Mouse (Mus musculus): ENCODE data around the gene Adamtsl3. TPM values are rescaled to one million over a fixed set of nuclear protein-coding genes. Genes with fewer than 3 reads are reported as not detected.

The Adamtsl3 gene
- total and polyA plus RNA-seq, 3 experiments = 2.0 to 9.2 (median 6.2) TPM

GRCm38 (mm10) chr7:82361127-82361526, 25.6 kb downstream of the Adamtsl3 start:
- Histone ChIP-seq H3K27me3 (ENCODE audit: control insufficient read depth, insufficient read depth, low read length) (no peaks in the 10 kb centered on the region), H3K4me3 (no peak overlapping the region), H3K79me2 (replicated peaks; ENCODE audit: control insufficient read depth, insufficient read depth, low read length) (no peaks in the 10 kb centered on the region), H3K27ac (no peak overlapping the region), H3K4me1 (ENCODE audit: control insufficient read depth, insufficient read depth, low read length) (no peaks in the 10 kb centered on the region; the same call in 1 of the 2 replicates), H3K36me3 (ENCODE audit: control insufficient read depth, insufficient read depth, low read length) (no peaks in the 10 kb centered on the region), H3K9ac (ENCODE audit: low read depth, low read length) (no peak overlapping the region)
- WGBS = 78% methylated on average over 5 of the region's 5 CpGs
- intact Hi-C loops (cut with DNase I) = no loop called here
- TF ChIP-seq POLR2A (IDR thresholded peaks at IDR 0.05; ENCODE audit: insufficient read depth, low read depth, low read length) (no peak), CTCF (IDR thresholded peaks at IDR 0.05) (no peak), EP300 (IDR thresholded peaks at IDR 0.05; ENCODE audit: insufficient read depth, low read depth, low read length) (no peak)
- DNase-seq = no peak

DNA sequence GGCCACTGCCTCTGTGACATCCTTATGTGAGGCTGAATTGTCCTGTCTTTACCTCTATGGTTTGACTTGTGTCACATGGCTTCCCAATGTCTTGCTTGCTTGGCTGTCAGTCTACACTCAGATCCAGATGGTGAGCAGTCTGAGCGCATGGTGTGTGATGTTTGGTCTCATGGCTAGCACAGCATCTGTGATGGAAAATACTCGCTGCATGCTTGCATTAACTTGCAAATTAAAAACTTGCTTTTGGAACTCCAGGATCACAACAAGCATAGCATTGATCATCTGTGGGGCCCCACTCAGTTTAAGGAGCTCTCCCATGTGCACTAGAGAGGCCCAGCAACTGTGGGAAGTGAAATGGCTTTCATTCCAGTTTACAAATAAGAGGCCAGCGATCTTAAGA, 29.1 kb downstream of the Adamtsl3 start:
- intact Hi-C loops (cut with DNase I) = no loop called here
- Histone ChIP-seq H3K79me2 (replicated peaks; ENCODE audit: control insufficient read depth, insufficient read depth, low read length) (no peaks in the 10 kb centered on the region), H3K9ac (ENCODE audit: low read depth, low read length) (no peak overlapping the region), H3K27me3 (ENCODE audit: control insufficient read depth, insufficient read depth, low read length) (no peaks in the 10 kb centered on the region), H3K27ac (no peak overlapping the region), H3K4me1 (ENCODE audit: control insufficient read depth, insufficient read depth, low read length) (no peaks in the 10 kb centered on the region; the same call in 1 of the 2 replicates), H3K4me3 (no peak overlapping the region), H3K36me3 (ENCODE audit: control insufficient read depth, insufficient read depth, low read length) (no peaks in the 10 kb centered on the region)
- WGBS = 93% methylated on average over 3 of the region's 3 CpGs
- DNase-seq = no peak
- TF ChIP-seq EP300 (IDR thresholded peaks at IDR 0.05; ENCODE audit: insufficient read depth, low read depth, low read length) (no peak), CTCF (IDR thresholded peaks at IDR 0.05) (no peak), POLR2A (IDR thresholded peaks at IDR 0.05; ENCODE audit: insufficient read depth, low read depth, low read length) (no peak)

DNA sequence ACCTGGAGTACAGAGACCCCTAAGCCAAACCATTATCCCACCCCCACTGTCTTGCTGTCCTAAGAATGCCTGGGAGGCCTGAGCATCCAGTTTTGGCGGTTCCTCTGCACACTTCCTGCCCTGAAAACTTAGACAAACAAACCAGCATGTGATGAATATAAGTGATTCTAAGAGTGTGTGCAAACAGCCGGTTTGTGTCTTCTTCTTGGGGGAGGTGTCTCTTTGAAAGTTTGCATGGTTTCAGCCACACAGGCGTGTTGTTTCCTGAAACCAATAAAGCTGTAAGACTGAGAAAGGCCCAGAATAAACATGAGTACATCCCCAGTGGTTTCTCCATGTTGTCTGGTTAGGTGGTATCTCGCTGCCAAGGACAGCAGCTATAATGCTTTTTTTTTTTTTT, 30.6 kb downstream of the Adamtsl3 start:
- intact Hi-C loops (cut with DNase I) = no loop called here
- no peak for TF ChIP-seq POLR2A (IDR thresholded peaks at IDR 0.05; ENCODE audit: insufficient read depth, low read depth, low read length)
- TF ChIP-seq EP300 (IDR thresholded peaks at IDR 0.05; ENCODE audit: insufficient read depth, low read depth, low read length) = no peak
- TF ChIP-seq CTCF (IDR thresholded peaks at IDR 0.05) = no peak
- Histone ChIP-seq H3K36me3 (ENCODE audit: control insufficient read depth, insufficient read depth, low read length) (no peaks in the 10 kb centered on the region), H3K79me2 (replicated peaks; ENCODE audit: control insufficient read depth, insufficient read depth, low read length) (no peaks in the 10 kb centered on the region), H3K4me3 (no peak overlapping the region), H3K9ac (ENCODE audit: low read depth, low read length) (no peak overlapping the region), H3K27me3 (ENCODE audit: control insufficient read depth, insufficient read depth, low read length) (no peaks in the 10 kb centered on the region), H3K27ac (no peak overlapping the region), H3K4me1 (ENCODE audit: control insufficient read depth, insufficient read depth, low read length) (no peaks in the 10 kb centered on the region; the same call in 1 of the 2 replicates)
- no peak for DNase-seq
- WGBS = 49% methylated on average over 4 of the region's 4 CpGs

DNA sequence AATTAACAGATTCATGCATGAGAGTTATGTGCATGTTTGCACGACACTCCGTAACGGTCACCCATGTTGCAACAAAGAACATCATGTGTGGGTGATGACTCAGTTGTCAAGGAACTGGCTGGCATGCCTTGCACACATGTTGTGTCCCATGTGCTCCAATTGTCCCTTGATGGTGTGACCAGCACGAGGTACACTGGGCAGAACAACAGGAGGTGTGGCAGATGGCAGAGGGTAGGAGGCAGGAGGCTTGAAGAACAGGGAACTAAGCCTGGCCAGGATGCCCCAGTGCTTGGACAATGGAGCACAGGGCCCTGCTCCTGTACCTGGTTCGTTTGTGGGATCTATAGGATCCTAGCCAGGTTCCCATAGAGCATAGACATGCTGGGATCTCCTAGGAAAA, 31.0 kb downstream of the Adamtsl3 start:
- 79% methylated on average over 5 of the region's 5 CpGs for WGBS
- no peak overlapping the region for H3K27ac ChIP-seq
- H3K4me1 ChIP-seq (ENCODE audit: control insufficient read depth, insufficient read depth, low read length) = no peaks in the 10 kb centered on the region; the same call in 1 of the 2 replicates
- H3K9ac ChIP-seq (ENCODE audit: low read depth, low read length) = no peak overlapping the region
- no peaks in the 10 kb centered on the region for H3K27me3 ChIP-seq (ENCODE audit: control insufficient read depth, insufficient read depth, low read length)
- no peak overlapping the region for H3K4me3 ChIP-seq
- no peaks in the 10 kb centered on the region for H3K79me2 ChIP-seq (replicated peaks; ENCODE audit: control insufficient read depth, insufficient read depth, low read length)
- TF ChIP-seq EP300 (IDR thresholded peaks at IDR 0.05; ENCODE audit: insufficient read depth, low read depth, low read length) = no peak
- no peak for TF ChIP-seq POLR2A (IDR thresholded peaks at IDR 0.05; ENCODE audit: insufficient read depth, low read depth, low read length)
- TF ChIP-seq CTCF (IDR thresholded peaks at IDR 0.05) = no peak
- intact Hi-C loops (cut with DNase I) = no loop called here
- no peaks in the 10 kb centered on the region for H3K36me3 ChIP-seq (ENCODE audit: control insufficient read depth, insufficient read depth, low read length)
- no peak for DNase-seq

- TF ChIP-seq CTCF (IDR thresholded peaks at IDR 0.05) (no peak), POLR2A (IDR thresholded peaks at IDR 0.05; ENCODE audit: insufficient read depth, low read depth, low read length) (no peak), EP300 (IDR thresholded peaks at IDR 0.05; ENCODE audit: insufficient read depth, low read depth, low read length) (no peak)
These were observed 32.6 kb downstream of the Adamtsl3 start for GRCm38 (mm10) chr7:82368047-82368446.

DNA sequence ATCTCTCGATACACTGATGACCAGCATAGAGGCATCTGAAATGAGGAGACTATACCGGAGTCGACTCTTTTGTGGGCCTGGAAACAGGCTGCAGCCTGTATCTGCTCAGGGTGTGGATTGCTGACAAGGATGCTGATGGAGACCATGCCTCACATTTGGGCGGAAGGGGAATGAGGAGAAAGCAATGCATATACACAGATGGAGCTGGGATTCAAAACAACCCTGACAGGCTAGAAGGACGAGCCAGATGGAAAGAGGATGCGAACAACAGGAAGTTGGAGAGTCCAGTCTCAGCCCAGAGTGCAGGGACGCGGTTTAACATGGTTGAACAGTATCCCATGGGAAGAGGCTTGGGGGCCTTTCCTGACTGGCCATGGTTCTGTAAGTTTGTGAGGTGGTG, 34.6 kb downstream of the Adamtsl3 start:
- Histone ChIP-seq H3K4me3 (no peak overlapping the region), H3K36me3 (ENCODE audit: control insufficient read depth, insufficient read depth, low read length) (no peaks in the 10 kb centered on the region), H3K9ac (ENCODE audit: low read depth, low read length) (no peak overlapping the region), H3K27ac (no peak overlapping the region), H3K4me1 (ENCODE audit: control insufficient read depth, insufficient read depth, low read length) (no peaks in the 10 kb centered on the region; the same call in 1 of the 2 replicates), H3K79me2 (replicated peaks; ENCODE audit: control insufficient read depth, insufficient read depth, low read length) (no peaks in the 10 kb centered on the region), H3K27me3 (ENCODE audit: control insufficient read depth, insufficient read depth, low read length) (no peaks in the 10 kb centered on the region)
- intact Hi-C loops (cut with DNase I) = no loop called here
- peak in 1 of 2 experiments; percentile 23 for DNase-seq
- TF ChIP-seq CTCF (IDR thresholded peaks at IDR 0.05) = no peak
- no peak for TF ChIP-seq POLR2A (IDR thresholded peaks at IDR 0.05; ENCODE audit: insufficient read depth, low read depth, low read length)
- TF ChIP-seq EP300 (IDR thresholded peaks at IDR 0.05; ENCODE audit: insufficient read depth, low read depth, low read length) = no peak
- WGBS = 62% methylated on average over 8 of the region's 8 CpGs

More at GRCm38 (mm10) chr7:82368047-82368446, 32.6 kb downstream of the Adamtsl3 start:
- intact Hi-C loops (cut with DNase I) = no loop called here
- H3K27ac ChIP-seq = no peak overlapping the region
- H3K4me1 ChIP-seq (ENCODE audit: control insufficient read depth, insufficient read depth, low read length) = no peaks in the 10 kb centered on the region; the same call in 1 of the 2 replicates
- H3K9ac ChIP-seq (ENCODE audit: low read depth, low read length) = no peak overlapping the region
- no peak overlapping the region for H3K4me3 ChIP-seq
- no peaks in the 10 kb centered on the region for H3K79me2 ChIP-seq (replicated peaks; ENCODE audit: control insufficient read depth, insufficient read depth, low read length)
- no peaks in the 10 kb centered on the region for H3K27me3 ChIP-seq (ENCODE audit: control insufficient read depth, insufficient read depth, low read length)
- DNase-seq = no peak
- H3K36me3 ChIP-seq (ENCODE audit: control insufficient read depth, insufficient read depth, low read length) = no peaks in the 10 kb centered on the region
- WGBS = 70% methylated on average over 2 of the region's 2 CpGs

Measured in heart, adult 2 months (tissue).